Mouse (Mus musculus): Measurements from ENCODE around the gene Selplg.

DNA sequence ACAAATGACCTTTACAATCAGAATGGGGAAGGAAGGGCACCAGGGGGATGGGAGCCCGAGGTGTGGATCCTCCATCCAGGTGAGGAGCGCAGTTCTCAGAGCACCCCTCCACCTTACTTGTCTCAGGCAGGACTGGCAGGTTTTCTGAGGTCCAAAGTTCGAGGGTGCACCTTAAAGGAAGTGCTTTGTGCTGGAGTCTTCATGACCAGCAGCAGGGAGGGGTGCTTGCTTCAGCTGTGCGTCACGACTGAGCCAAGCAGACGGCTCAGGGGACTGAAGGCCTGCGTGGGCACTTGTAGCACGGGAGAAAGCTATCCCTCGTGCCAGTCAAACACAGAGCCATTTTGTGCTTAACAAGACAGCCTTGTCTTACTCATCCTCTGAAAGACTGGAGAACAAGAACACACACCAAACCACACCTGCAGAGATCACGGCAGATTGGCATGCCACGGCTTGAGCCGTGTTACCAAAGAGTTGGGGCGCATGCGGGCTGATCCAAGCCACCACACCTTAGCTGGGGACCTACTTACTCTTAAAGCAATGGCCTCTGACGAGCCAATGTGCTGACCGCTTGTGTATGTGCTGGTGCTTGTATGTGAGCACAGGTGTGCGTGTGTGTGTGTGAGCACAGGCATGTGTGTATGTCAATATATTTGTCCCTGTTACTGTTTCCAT is 46.6 kb upstream of the Selplg start:
- TF ChIP-seq CTCF (IDR thresholded peaks at IDR 0.05; ENCODE audit: borderline replicate concordance, insufficient read depth, low read length) (no peak), POLR2A (IDR thresholded peaks at IDR 0.05; ENCODE audit: low read depth, low read length) (no peak)

Data from embryonic fibroblast, embryonic 13.5 days (primary cell).